11 mouse cellular contexts compared by ENCODE assay signal in genomic region chr6:119320481-119320880, GRCm38 (mm10). TPM values are rescaled to one million over a fixed set of nuclear protein-coding genes. Genes with fewer than 3 reads are reported as not detected.
DNase-seq lines count a peak whose midpoint lies in the region; ATAC-seq and TF ChIP-seq lines count a peak whose summit lies in the region.
"Had no signal": no experiment of that assay in that cellular context is flagged by ENCODE, and none has a peak within 500 bp of the region (broad histone marks: within the 10 kb centered on the region; RNA-seq: fewer than 3 reads in every experiment).

No protein-coding gene starts in this region.

- H3K27me3 ChIP-seq in forebrain, embryonic 10.5 days (ENCODE audit: poor library complexity, severe bottlenecking), result peaks cover 18% of the 10 kb centered on the region
- no peaks in the 10 kb centered on the region for H3K27me3 ChIP-seq in forebrain, embryonic 16.5 days (replicated peaks; ENCODE audit: control insufficient read depth, insufficient read depth, low read length)
- H3K27me3 ChIP-seq in limb, embryonic 14.5 days (ENCODE audit: control insufficient read depth, insufficient read depth, low read length), result no peaks in the 10 kb centered on the region

- H3K9me3 ChIP-seq in forebrain, embryonic 10.5 days, result no peaks in the 10 kb centered on the region
- H3K9me3 ChIP-seq in forebrain, embryonic 16.5 days (ENCODE audit: control insufficient read depth, low read length), result no peaks in the 10 kb centered on the region
- no peaks in the 10 kb centered on the region for H3K9me3 ChIP-seq in limb, embryonic 14.5 days (ENCODE audit: control insufficient read depth, low read length)
- H3K9me3 ChIP-seq: embryonic facial prominence, embryonic 13.5 days; midbrain, embryonic 13.5 days had no signal

- no peaks in the 10 kb centered on the region for H3K36me3 ChIP-seq in forebrain, embryonic 10.5 days (replicated peaks)
- H3K36me3 ChIP-seq in forebrain, embryonic 16.5 days (ENCODE audit: control insufficient read depth, insufficient read depth), result no peaks in the 10 kb centered on the region
- H3K36me3 ChIP-seq in limb, embryonic 14.5 days (ENCODE audit: control insufficient read depth, insufficient read depth, low read length), result no peaks in the 10 kb centered on the region
- H3K36me3 ChIP-seq: embryonic facial prominence, embryonic 13.5 days; midbrain, embryonic 13.5 days had no signal

- TF ChIP-seq POLR2A in limb, embryonic 14.5 days (IDR thresholded peaks at IDR 0.05; ENCODE audit: borderline replicate concordance, extremely low read depth, insufficient read depth, insufficient read length), result no peak

- no peak for ATAC-seq in forebrain, embryonic 16.5 days
- no peak for ATAC-seq in limb, embryonic 14.5 days (ENCODE audit: low FRiP score, low read depth)
- no peak for ATAC-seq in megakaryocyte progenitor cell, adult 5-6 weeks (replicated peaks; ENCODE audit: poor library complexity)
- ATAC-seq: midbrain, embryonic 13.5 days had no signal

- H3K27ac ChIP-seq in forebrain, embryonic 10.5 days, result no peak overlapping the region
- no peak overlapping the region for H3K27ac ChIP-seq in forebrain, embryonic 16.5 days (ENCODE audit: low read length)
- no peak overlapping the region for H3K27ac ChIP-seq in limb, embryonic 14.5 days (replicated peaks; ENCODE audit: low read depth, low read length)
- H3K27ac ChIP-seq: embryonic facial prominence, embryonic 13.5 days; midbrain, embryonic 13.5 days had no signal

- no peak overlapping the region for H3K4me2 ChIP-seq in forebrain, embryonic 16.5 days (ENCODE audit: low read length)
- no peak overlapping the region for H3K4me2 ChIP-seq in limb, embryonic 14.5 days (replicated peaks; ENCODE audit: low read depth, low read length, severe bottlenecking)
- H3K4me2 ChIP-seq: embryonic facial prominence, embryonic 13.5 days; midbrain, embryonic 13.5 days had no signal

- peaks cover 16% of the 10 kb centered on the region for H3K4me1 ChIP-seq in forebrain, embryonic 10.5 days
- peaks cover 8% of the 10 kb centered on the region for H3K4me1 ChIP-seq in forebrain, embryonic 16.5 days (replicated peaks; ENCODE audit: control insufficient read depth, insufficient read depth, low read length)
- H3K4me1 ChIP-seq in limb, embryonic 14.5 days (ENCODE audit: control insufficient read depth, insufficient read depth, low read length), result no peaks in the 10 kb centered on the region
- H3K4me1 ChIP-seq: midbrain, embryonic 13.5 days had no signal

- peak; percentile 46 for DNase-seq in forebrain, embryonic 10.5 days (ENCODE audit: extremely low spot score, low spot score)
- DNase-seq in retina, embryonic 14.5 days (ENCODE audit: low spot score), result peak; percentile 52
- no peak for DNase-seq in retina, postnatal 1 day
- DNase-seq in limb, embryonic 14.5 days (ENCODE audit: low spot score), result peak; percentile 86
- peak; percentile 26 for DNase-seq in yolk sac, embryonic 10.5 days (ENCODE audit: low spot score)
- DNase-seq in layer of hippocampus, adult 9-11 months, result no peak

- H3K9ac ChIP-seq in forebrain, embryonic 16.5 days (replicated peaks; ENCODE audit: low read depth, low read length), result no peak overlapping the region
- no peak overlapping the region for H3K9ac ChIP-seq in limb, embryonic 14.5 days (ENCODE audit: low read depth, low read length, severe bottlenecking)
- H3K9ac ChIP-seq: embryonic facial prominence, embryonic 13.5 days; midbrain, embryonic 13.5 days had no signal

- WGBS in forebrain, embryonic 10.5 days, result 44% methylated on average over 16 of the region's 16 CpGs
- 51% methylated on average over 16 of the region's 16 CpGs for WGBS in forebrain, embryonic 16.5 days
- 21% methylated on average over 16 of the region's 16 CpGs for WGBS in limb, embryonic 14.5 days

- H3K4me3 ChIP-seq in forebrain, embryonic 10.5 days, result no peak overlapping the region
- no peak overlapping the region for H3K4me3 ChIP-seq in forebrain, embryonic 16.5 days (replicated peaks; ENCODE audit: low read length)
- H3K4me3 ChIP-seq in limb, embryonic 14.5 days (replicated peaks; ENCODE audit: low read length), result no peak overlapping the region
- H3K4me3 ChIP-seq: embryonic facial prominence, embryonic 13.5 days; midbrain, embryonic 13.5 days had no signal

RNA-seq across cellular contexts. Expression of gene Lrtm2, which starts 10.1 kb away (rescaled TPM):
- polyA plus RNA-seq in forebrain, embryonic 10.5 days (2016; fragmentation: Nextera tagmentation; extraction: Ambion mirVana), result 0.16 and 0.19 TPM in 2 replicates
- 4.5 and 7.9 TPM in 2 replicates for polyA plus RNA-seq in forebrain, embryonic 16.5 days (2015; fragmentation: Nextera tagmentation; extraction: Ambion mirVana)
- polyA plus RNA-seq in limb, embryonic 14.5 days (2012; rRNA removed), result 0.05 and 0.09 TPM in 2 replicates
- polyA plus RNA-seq in limb, embryonic 14.5 days (2014; fragmentation: Nextera tagmentation; extraction: Ambion mirVana), result not detected in 2 replicates
- total RNA-seq in megakaryocyte progenitor cell, adult 5-6 weeks (2015), result 0.24 and 0.44 TPM in 2 replicates
- 0.03 and 0.08 TPM in 2 replicates for total RNA-seq in megakaryocyte progenitor cell, adult 5-6 weeks (2017)
- polyA plus RNA-seq: C2C12; embryonic facial prominence, embryonic 13.5 days had no signal

Comparison
In these comparisons a context has a peak if more than half of its experiments do, and no peak if none do; other contexts are left out.
1. DNase-seq: peak in forebrain, embryonic 10.5 days (single experiment), retina, embryonic 14.5 days (single experiment), limb, embryonic 14.5 days (single experiment) and yolk sac, embryonic 10.5 days (single experiment); none in retina, postnatal 1 day (single experiment) and layer of hippocampus, adult 9-11 months (single experiment).